Mouse (Mus musculus) C2C12 (cell line): Measurements from ENCODE around the gene Rnf181. TPM values are rescaled to one million over a fixed set of nuclear protein-coding genes. Genes with fewer than 3 reads are reported as not detected.

Source experiments
- H3K27me3 ChIP-seq: one replicate; pipeline ENCODE4 v1.6.1; 2011; ENCODE audit not compliant: control insufficient read depth, insufficient read depth, insufficient read length
- H3K36me3 ChIP-seq: one replicate; pipeline ENCODE4 v1.6.1; 2011; ENCODE audit not compliant: control insufficient read depth, insufficient read depth
- H3K4me3 ChIP-seq: one replicate; pipeline ENCODE4 v1.5.1; 2011; ENCODE audit warnings: mild to moderate bottlenecking, control low read depth; ENCODE audit not compliant: poor library complexity, insufficient read depth, severe bottlenecking
- H3K79me2 ChIP-seq: one replicate; pipeline ENCODE4 v1.6.1; 2011; ENCODE audit not compliant: control insufficient read depth, insufficient read depth
- H3K79me3 ChIP-seq: one replicate; pipeline ENCODE4 v1.6.1; 2011; ENCODE audit warnings: low read depth, control low read depth
- H3ac ChIP-seq: one replicate; pipeline ENCODE3; 2011; ENCODE audit warnings: low read depth; ENCODE audit not compliant: control insufficient read depth, insufficient read length
- CEBPB ChIP-seq: IDR thresholded peaks from one replicate; pipeline ENCODE4 v1.6.1; 2011; ENCODE audit warnings: low read depth, mild to moderate bottlenecking, control low read depth, moderate library complexity
- CTCF ChIP-seq: IDR thresholded peaks from one replicate; pipeline ENCODE4 v1.5.1; 2011; ENCODE audit not compliant: control insufficient read depth, insufficient read depth, insufficient read length
- FOSL1 ChIP-seq: IDR thresholded peaks from one replicate; pipeline ENCODE4 v1.8.0; 2011; ENCODE audit warnings: mild to moderate bottlenecking, low read length; ENCODE audit not compliant: poor library complexity, insufficient read depth, severe bottlenecking
- MAX ChIP-seq: IDR thresholded peaks from one replicate; pipeline ENCODE4 v1.6.1; 2011; ENCODE audit warnings: mild to moderate bottlenecking, control low read depth
- MYOD1 ChIP-seq: IDR thresholded peaks from one replicate; pipeline ENCODE4 v1.6.1; 2011; ENCODE audit warnings: low read depth; ENCODE audit not compliant: control insufficient read depth, insufficient read length
- MYOG ChIP-seq: IDR thresholded peaks from one replicate; pipeline ENCODE4 v1.6.1; 2011; ENCODE audit not compliant: control insufficient read depth, insufficient read length; ENCODE audit errors: extremely low read depth
- USF1 ChIP-seq: IDR thresholded peaks from one replicate; pipeline ENCODE4 v1.6.1; 2011; ENCODE audit warnings: low read depth, mild to moderate bottlenecking, control low read depth, moderate library complexity
- polyA plus RNA-seq: library from polyadenylated mRNA; unstranded; fragments of >200 nt; fragmentation: generic; extraction: Trizol; gene quantifications from one replicate; pipeline ENCODE4 v1.2.1, GENCODE M21; 2012; ENCODE audit warnings: missing spikeins

Gene Rnf181
- polyA plus RNA-seq, 1 experiment: 108 TPM

- H3K4me3 ChIP-seq: no peak overlapping the region
- H3K79me2 ChIP-seq: peaks cover 10% of the 10 kb centered on the region
- TF ChIP-seq MYOG: no peak
- no peak for TF ChIP-seq USF1
- no peak for TF ChIP-seq MAX
- no peak for TF ChIP-seq MYOD1
- TF ChIP-seq FOSL1: no peak
- no peak for TF ChIP-seq CTCF
- no peak for TF ChIP-seq CEBPB
- no peaks in the 10 kb centered on the region for H3K36me3 ChIP-seq
- no peaks in the 10 kb centered on the region for H3K27me3 ChIP-seq
- no peak overlapping the region for H3ac ChIP-seq
- H3K79me3 ChIP-seq: no peaks in the 10 kb centered on the region
Observed at GRCm38 (mm10) chr6:72410003-72410402, 43.2 kb upstream of the Rnf181 start.

DNA sequence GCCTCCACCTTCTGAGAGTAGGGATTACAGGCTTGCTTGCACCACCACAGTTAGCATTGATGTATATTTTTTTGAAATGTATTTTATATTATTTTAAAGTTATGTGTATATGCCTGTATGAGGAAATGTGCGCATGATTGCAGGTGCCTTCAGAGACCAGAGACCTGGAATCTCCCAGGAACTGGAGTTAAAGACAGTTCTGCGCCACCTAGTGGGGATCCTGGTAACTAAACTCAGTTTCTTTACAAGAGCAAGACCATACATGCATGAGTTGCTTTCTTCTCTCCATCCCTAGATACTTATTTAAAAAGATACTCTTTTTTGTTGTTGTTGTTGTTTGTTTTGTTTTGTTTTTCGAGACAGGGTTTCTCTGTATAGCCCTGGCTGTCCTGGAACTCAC, 42.8 kb upstream of the Rnf181 start:
- no peak overlapping the region for H3K4me3 ChIP-seq
- H3K36me3 ChIP-seq: no peaks in the 10 kb centered on the region
- no peak overlapping the region for H3ac ChIP-seq
- TF ChIP-seq MAX (no peak), MYOG (no peak), CTCF (no peak), CEBPB (no peak), MYOD1 (no peak), FOSL1 (no peak), USF1 (no peak)
- H3K79me3 ChIP-seq: no peaks in the 10 kb centered on the region
- no peaks in the 10 kb centered on the region for H3K27me3 ChIP-seq
- peaks cover 5% of the 10 kb centered on the region for H3K79me2 ChIP-seq

DNA sequence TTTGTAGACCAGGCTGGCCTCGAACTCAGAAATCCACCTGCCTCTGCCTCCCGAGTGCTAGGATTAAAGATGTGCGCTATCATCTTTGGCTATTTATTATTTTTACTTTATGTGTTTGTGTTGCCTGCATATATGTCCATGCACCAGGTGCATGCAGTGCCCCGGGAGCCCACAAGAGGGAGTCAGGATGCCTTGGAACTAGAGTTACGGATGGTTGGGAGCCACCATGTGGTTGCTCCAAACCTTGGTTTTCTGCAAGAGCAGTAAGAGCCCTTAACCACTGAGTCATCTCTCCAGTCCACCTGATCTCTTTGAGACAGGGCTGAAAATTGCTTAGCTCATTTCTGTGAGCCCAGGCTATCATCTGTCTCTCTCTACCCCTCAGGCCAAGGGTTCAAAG, 40.4 kb upstream of the Rnf181 start:
- H3K79me3 ChIP-seq: no peaks in the 10 kb centered on the region
- no peaks in the 10 kb centered on the region for H3K36me3 ChIP-seq
- TF ChIP-seq USF1 (no peak), CTCF (peak; percentile 84), MAX (peak; percentile 55)
- no peak overlapping the region for H3ac ChIP-seq
- no peaks in the 10 kb centered on the region for H3K27me3 ChIP-seq
- no peaks in the 10 kb centered on the region for H3K79me2 ChIP-seq
- no peak overlapping the region for H3K4me3 ChIP-seq

DNA sequence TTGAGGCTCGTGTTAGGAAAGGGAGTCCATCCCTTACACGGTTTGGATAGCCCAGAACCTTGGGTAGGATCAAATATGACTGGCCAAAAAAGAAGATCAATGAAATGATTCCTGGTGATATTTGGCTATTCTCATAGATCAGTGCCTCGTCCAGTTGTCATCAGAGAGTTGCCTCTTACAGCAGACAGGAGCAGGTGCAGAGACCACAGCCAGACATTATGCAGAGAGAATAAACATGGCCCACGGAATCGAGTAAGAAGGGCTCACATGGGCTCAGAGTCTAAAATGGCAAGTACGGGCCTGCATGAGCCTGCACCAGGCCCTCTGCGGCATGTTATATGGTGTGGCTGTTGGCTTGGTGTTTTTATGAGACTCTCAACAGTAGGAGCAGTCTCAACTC, 38.6 kb upstream of the Rnf181 start:
- no peaks in the 10 kb centered on the region for H3K79me2 ChIP-seq
- no peaks in the 10 kb centered on the region for H3K79me3 ChIP-seq
- H3K36me3 ChIP-seq: no peaks in the 10 kb centered on the region
- no peak overlapping the region for H3K4me3 ChIP-seq
- TF ChIP-seq USF1 (no peak), CEBPB (no peak), FOSL1 (no peak), MYOG (no peak), MAX (no peak), MYOD1 (no peak), CTCF (no peak)
- no peak overlapping the region for H3ac ChIP-seq
- no peaks in the 10 kb centered on the region for H3K27me3 ChIP-seq

DNA sequence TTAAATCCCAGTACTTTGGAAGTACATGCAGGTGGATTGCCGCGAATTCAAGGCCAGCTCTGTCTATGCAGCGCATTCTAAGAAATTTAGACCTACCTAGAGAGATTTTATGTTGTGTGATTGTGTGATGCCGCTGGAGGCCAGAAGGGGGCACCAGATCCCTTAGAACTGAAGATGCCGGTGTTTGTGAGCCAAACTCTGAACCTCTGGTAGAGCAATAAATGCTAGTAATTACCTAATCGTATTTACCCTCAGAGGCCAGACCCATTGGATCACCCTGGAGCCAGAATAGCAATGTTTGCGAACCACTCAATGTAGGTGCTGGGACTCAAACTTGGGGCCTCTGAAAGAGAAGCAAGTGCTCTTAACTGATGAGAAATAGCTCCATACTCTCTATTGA, 35.1 kb upstream of the Rnf181 start:
- peak; percentile 5 for TF ChIP-seq CTCF
- no peak for TF ChIP-seq MAX
- Histone ChIP-seq H3K79me2 (no peaks in the 10 kb centered on the region), H3K79me3 (no peaks in the 10 kb centered on the region)

DNA sequence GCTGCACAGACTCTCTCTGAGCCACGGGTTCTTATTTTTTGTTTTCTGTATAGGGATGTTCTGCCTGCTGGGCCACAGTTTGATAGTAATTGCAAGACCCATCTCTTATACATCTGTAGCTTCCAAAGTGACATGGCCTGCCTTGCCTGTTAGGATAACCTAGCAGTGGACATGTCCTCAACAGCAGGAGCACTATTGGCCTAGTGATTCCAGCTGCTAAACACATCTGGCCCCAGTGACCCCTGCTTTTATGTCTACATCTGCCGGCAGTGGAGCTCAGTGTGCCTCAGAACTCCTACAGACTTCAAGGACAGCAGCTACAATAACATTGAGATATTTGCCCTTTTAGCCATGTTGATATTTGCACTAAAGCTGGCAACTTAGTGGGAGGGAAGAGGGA, 33.2 kb upstream of the Rnf181 start:
- no peaks in the 10 kb centered on the region for H3K27me3 ChIP-seq
- H3K4me3 ChIP-seq: no peak overlapping the region
- TF ChIP-seq FOSL1: no peak
- TF ChIP-seq MYOG: no peak
- no peaks in the 10 kb centered on the region for H3K79me2 ChIP-seq
- H3K79me3 ChIP-seq: no peaks in the 10 kb centered on the region
- H3ac ChIP-seq: no peak overlapping the region
- H3K36me3 ChIP-seq: no peaks in the 10 kb centered on the region

More for the DNA sequence above, 35.1 kb upstream of the Rnf181 start:
- no peak overlapping the region for H3K4me3 ChIP-seq
- no peak overlapping the region for H3ac ChIP-seq
- H3K27me3 ChIP-seq: no peaks in the 10 kb centered on the region
- H3K36me3 ChIP-seq: no peaks in the 10 kb centered on the region

GRCm38 (mm10) chr6:72396837-72397251, 30.1 kb upstream of the Rnf181 start:
- Histone ChIP-seq H3ac (no peak overlapping the region), H3K27me3 (no peaks in the 10 kb centered on the region), H3K4me3 (no peak overlapping the region), H3K79me2 (no peaks in the 10 kb centered on the region), H3K36me3 (no peaks in the 10 kb centered on the region), H3K79me3 (no peaks in the 10 kb centered on the region)
- TF ChIP-seq FOSL1 (no peak), CEBPB (no peak), MAX (no peak), MYOD1 (peak; percentile 65), USF1 (no peak), CTCF (no peak)
